Mouse (Mus musculus) midbrain, embryonic 14.5 days (tissue): ENCODE results near the gene Dnm2. TPM values are rescaled to one million over a fixed set of nuclear protein-coding genes. Genes with fewer than 3 reads are reported as not detected.
"Not testable (repeated sequence)": the region's sequence is repeated elsewhere in the genome, so short reads cannot be mapped to it uniquely, and the experiment has no call there.

Experiments used
- ATAC-seq: fragments of 200-750 bp; cut with Nextera tagmentation; 2 replicates; pipeline ENCODE4 v1.8.0; 2017; ENCODE audit warnings: moderate number of reproducible peaks, moderate library complexity; ENCODE audit not compliant: low FRiP score, low TSS enrichment
- DNase-seq: peaks from one replicate; pipeline ENCODE4 v3.0.0-alpha.2; 2015
- H3K27ac ChIP-seq: fragments of 300-500 bp; sonication (generic); replicated peaks from 2 replicates; pipeline ENCODE4 v1.5.1; 2014; ENCODE audit warnings: mild to moderate bottlenecking, low read depth, low read length, moderate library complexity
- H3K27me3 ChIP-seq: fragments of 300-500 bp; sonication (generic); 2 replicates; pipeline ENCODE4 v1.6.1; 2014; ENCODE audit warnings: low read length, control low read depth, mixed read lengths; ENCODE audit not compliant: control insufficient read depth, insufficient read depth
- H3K36me3 ChIP-seq: fragments of 300-500 bp; sonication (generic); 2 replicates; pipeline ENCODE4 v1.6.1; 2014; ENCODE audit warnings: low read length, control low read depth; ENCODE audit not compliant: control insufficient read depth, insufficient read depth
- H3K4me1 ChIP-seq: fragments of 300-500 bp; sonication (generic); 2 replicates; pipeline ENCODE4 v1.6.1; 2014; ENCODE audit warnings: mild to moderate bottlenecking, antibody characterized with exemption, low read length, control low read depth; ENCODE audit not compliant: control insufficient read depth, insufficient read depth
- H3K4me2 ChIP-seq: fragments of 300-500 bp; sonication (generic); 2 replicates; pipeline ENCODE4 v1.6.1; 2014; ENCODE audit warnings: mild to moderate bottlenecking, low read length, moderate library complexity
- H3K4me3 ChIP-seq: fragments of 300-500 bp; sonication (generic); replicated peaks from 2 replicates; pipeline ENCODE4 v1.5.1; 2014; ENCODE audit warnings: low read depth, low read length
- H3K9ac ChIP-seq: fragments of 300-500 bp; sonication (generic); replicated peaks from 2 replicates; pipeline ENCODE4 v1.6.1; 2014; ENCODE audit warnings: mild to moderate bottlenecking, low read length, moderate library complexity
- H3K9me3 ChIP-seq: fragments of 300-500 bp; sonication (generic); 2 replicates; pipeline ENCODE4 v1.6.1; 2016; ENCODE audit warnings: low read length, control low read depth, mixed read lengths; ENCODE audit not compliant: control insufficient read depth
- WGBS: fragments of 180-500 bp; shearing (Covaris S2); extraction: QIAGEN DNeasy Blood & Tissue Kit; methylation state at CpG from one replicate; pipeline ENCODE4 v1.1.7; 2014; 5-methylcytosine and 5-hydroxymethylcytosine counted together
- polyA plus RNA-seq: library from polyadenylated mRNA; unstranded; fragments of >200 nt; fragmentation: Nextera tagmentation; extraction: Ambion mirVana; gene quantifications from 2 replicates; pipeline ENCODE4 v1.2.1, GENCODE M21; 2014

The Dnm2 gene
- polyA plus RNA-seq, 1 experiment from 2014 or later, result 54.5 TPM

DNA sequence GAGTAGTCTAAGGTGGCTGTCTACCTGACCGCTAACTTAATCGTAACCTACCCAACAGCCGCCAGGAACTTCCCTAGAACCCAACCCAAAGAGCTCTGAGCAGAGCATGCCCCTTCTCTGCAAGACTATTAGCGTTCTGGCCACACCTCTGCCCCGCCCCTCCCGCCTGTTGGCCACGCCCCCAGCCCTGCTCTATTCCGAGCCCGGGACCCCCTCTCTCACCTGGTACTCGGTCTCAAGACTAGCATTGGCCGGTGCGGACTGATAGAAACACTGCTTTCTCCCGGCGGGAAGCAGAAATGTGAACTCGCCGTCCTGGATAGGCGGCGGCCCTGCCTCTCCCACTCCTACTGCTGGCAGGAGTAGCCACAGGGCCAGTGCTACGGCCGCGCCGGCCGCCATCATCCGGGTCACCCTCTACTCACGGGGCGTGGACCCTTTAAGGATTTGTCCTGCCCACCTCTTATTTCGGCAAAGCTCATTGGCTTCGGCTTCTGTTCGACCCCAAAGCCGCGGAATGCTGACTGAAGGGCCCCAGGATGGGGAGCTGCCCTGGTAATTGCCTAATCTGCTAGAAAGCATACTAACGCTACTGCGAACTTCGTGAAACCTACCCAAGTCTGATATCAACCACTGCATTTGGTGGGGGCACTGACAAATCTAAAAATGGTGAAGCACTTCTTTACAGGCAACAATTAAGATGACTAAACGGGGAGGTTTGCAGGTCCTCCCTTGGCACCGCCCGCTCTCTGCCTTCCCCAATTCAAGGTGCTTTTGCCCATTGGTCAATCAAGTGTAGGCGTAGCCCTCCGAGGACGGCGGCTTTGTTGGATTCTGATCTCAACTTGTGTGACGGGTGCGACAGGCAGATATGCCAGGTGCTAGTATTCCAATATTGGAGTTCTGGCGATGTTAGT lies 85.3 kb downstream of the Dnm2 start, which contains the start of gene Tmed1:
Gene Tmed1 (minus strand): TSS at position 481 of the 917 bp plus-strand sequence.
- peak; percentile 94 for ATAC-seq
- Histone ChIP-seq H3K4me1 (peaks cover 11% of the 10 kb centered on the region), H3K9ac (peak within 1 kb of the TSS; percentile 72), H3K36me3 (peaks cover 40% of the 10 kb centered on the region), H3K27me3 (no peaks in the 10 kb centered on the region), H3K4me2 (peak within 1 kb of the TSS; percentile 56), H3K4me3 (peak within 1 kb of the TSS; percentile 72), H3K27ac (peak within 1 kb of the TSS; percentile 92), H3K9me3 (no peaks in the 10 kb centered on the region)
- peak; percentile 96 for DNase-seq
- WGBS, result under 1% methylated on average over 44 of the region's 44 CpGs

DNA sequence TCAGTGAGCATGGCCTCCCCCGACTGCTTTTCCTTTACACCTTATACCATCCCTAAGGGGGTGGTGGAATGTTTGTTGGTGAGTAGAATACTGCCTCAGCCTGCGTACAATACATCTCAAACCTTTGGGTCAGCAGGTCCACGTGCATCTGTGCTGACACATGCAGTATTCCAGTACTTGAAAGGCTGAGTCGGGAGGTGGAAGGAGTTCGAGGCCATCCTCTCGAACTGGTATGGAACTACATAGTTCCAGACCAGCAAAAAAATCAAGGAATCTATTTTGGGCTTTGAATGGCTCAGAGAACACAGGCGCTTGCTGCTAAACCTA lies 85.9 kb downstream of the Dnm2 start:
- ATAC-seq (no peak; the same call in 1 of the 2 replicates), DNase-seq (no peak)
- Histone ChIP-seq H3K36me3 (peaks cover 34% of the 10 kb centered on the region), H3K27ac (peak overlapping the region; percentile 92), H3K27me3 (no peaks in the 10 kb centered on the region), H3K9me3 (no peaks in the 10 kb centered on the region), H3K4me2 (peak overlapping the region; percentile 56), H3K4me1 (peaks cover 11% of the 10 kb centered on the region), H3K9ac (peak overlapping the region; percentile 72), H3K4me3 (peak overlapping the region; percentile 72)
- WGBS, result 6% methylated on average over 7 of the region's 7 CpGs

DNA sequence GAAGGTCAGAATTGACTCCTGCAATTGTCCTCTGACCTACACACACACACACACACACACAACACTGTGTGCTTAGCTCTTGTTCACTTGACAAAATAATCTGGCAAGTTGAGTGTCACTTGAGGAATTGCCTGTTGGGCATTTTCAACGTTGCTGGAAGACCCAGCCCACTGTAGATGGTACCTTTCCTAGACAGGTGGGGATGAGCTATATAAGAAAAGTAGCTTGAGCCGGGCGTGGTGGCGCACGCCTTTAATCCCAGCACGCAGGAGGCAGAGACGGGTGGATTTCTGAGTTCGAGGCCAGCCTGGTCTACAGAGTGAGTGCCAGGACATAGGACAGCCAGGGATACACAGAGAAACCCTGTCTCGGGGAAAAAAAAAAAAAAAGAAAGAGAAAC lies 86.3 kb downstream of the Dnm2 start:
- peak overlapping the region; percentile 92; the same call in 1 of the 2 replicates for H3K27ac ChIP-seq
- no peaks in the 10 kb centered on the region for H3K9me3 ChIP-seq
- H3K27me3 ChIP-seq, result no peaks in the 10 kb centered on the region
- H3K4me2 ChIP-seq, result peak overlapping the region; percentile 56
- peak overlapping the region; percentile 72 for H3K9ac ChIP-seq
- ATAC-seq (no peak), DNase-seq (no peak)
- WGBS, result 77% methylated on average over 9 of the region's 9 CpGs
- peaks cover 11% of the 10 kb centered on the region for H3K4me1 ChIP-seq
- peaks cover 30% of the 10 kb centered on the region for H3K36me3 ChIP-seq
- peak overlapping the region; percentile 72 for H3K4me3 ChIP-seq

DNA sequence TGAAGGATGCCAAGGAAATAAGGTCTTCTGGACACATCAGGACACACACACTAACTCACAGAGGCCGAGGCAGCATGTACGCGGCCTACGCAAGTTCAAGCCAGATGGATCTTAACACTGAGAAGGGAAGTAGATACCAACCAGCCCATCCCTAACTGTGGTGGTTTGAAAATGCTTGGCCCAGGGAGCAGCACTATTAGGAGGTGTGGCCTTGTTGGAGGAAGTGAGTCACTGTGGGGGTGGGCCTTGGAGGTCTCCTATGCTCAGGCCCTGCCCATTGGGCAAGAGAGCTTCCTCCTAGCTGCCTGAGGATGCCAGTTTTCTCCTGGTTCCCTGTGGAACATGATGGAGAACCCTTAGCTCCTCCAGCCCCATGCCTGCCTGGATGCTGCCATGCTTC lies 88.8 kb downstream of the Dnm2 start:
- H3K36me3 ChIP-seq, result peaks cover 6% of the 10 kb centered on the region
- H3K4me2 ChIP-seq, result no peak overlapping the region
- no peak overlapping the region for H3K4me3 ChIP-seq
- no peaks in the 10 kb centered on the region for H3K9me3 ChIP-seq
- no peak overlapping the region for H3K27ac ChIP-seq
- no peak overlapping the region for H3K9ac ChIP-seq
- WGBS, result 97% methylated on average over 4 of the region's 4 CpGs
- peaks cover 11% of the 10 kb centered on the region for H3K4me1 ChIP-seq
- no peaks in the 10 kb centered on the region for H3K27me3 ChIP-seq
- ATAC-seq, result no peak
- no peak for DNase-seq

DNA sequence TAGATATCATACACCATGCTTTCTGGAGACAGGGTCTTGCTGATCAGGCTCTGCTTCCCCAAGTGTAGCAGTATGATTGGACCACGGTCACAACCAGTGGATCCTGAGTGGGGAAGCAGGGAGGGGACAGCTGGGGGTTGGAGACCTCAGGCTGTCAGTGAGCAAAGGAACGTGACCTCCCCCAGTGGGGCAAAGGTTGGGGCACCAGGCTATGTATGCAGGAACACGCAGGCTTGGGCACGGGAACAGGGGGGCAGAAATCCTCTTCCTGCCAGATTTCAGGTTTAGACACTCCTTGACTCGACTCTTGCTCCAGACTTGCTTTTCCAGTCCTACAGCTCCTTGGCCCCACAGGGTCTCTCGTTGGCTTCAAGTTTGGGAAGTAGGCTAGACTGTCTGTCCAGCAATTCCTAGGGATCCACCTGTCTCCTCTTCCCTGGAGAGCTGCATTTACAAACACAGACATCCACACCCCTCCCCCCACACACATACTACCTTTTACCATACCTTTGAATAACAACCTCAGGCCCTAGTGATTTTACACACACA lies 93.3 kb downstream of the Dnm2 start:
- Histone ChIP-seq H3K36me3 (no peaks in the 10 kb centered on the region), H3K4me3 (no peak overlapping the region), H3K9ac (no peak overlapping the region), H3K4me1 (no peaks in the 10 kb centered on the region), H3K9me3 (no peaks in the 10 kb centered on the region), H3K27ac (no peak overlapping the region), H3K4me2 (no peak overlapping the region), H3K27me3 (no peaks in the 10 kb centered on the region)
- 85% methylated on average over 6 of the region's 6 CpGs for WGBS
- no peak for ATAC-seq
- no peak for DNase-seq

DNA sequence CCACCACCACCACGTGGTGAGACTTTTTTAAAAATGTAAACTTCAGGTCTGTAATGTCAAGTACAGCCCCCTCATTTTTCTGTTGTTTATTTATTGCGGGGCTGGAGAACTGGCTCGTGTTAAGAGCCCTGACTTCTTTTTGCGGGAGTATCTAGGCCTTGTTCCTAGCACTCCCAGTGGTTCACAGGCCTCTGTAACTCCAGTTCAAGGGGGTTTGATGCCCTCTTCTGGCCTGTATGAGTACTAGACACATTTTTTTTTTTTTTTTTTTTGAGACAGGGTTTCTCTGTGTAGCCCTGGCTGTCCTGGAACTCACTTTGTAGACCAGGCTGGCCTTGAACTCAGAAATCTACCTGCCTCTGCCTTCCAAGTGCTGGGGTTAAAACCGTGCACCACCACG lies 94.0 kb downstream of the Dnm2 start:
- not testable (repeated sequence) for DNase-seq, H3K36me3 ChIP-seq, H3K27ac ChIP-seq, H3K9me3 ChIP-seq, H3K4me2 ChIP-seq, H3K27me3 ChIP-seq, H3K9ac ChIP-seq, H3K4me3 ChIP-seq, ATAC-seq, H3K4me1 ChIP-seq
- 87% methylated on average over 6 of the region's 6 CpGs for WGBS

DNA sequence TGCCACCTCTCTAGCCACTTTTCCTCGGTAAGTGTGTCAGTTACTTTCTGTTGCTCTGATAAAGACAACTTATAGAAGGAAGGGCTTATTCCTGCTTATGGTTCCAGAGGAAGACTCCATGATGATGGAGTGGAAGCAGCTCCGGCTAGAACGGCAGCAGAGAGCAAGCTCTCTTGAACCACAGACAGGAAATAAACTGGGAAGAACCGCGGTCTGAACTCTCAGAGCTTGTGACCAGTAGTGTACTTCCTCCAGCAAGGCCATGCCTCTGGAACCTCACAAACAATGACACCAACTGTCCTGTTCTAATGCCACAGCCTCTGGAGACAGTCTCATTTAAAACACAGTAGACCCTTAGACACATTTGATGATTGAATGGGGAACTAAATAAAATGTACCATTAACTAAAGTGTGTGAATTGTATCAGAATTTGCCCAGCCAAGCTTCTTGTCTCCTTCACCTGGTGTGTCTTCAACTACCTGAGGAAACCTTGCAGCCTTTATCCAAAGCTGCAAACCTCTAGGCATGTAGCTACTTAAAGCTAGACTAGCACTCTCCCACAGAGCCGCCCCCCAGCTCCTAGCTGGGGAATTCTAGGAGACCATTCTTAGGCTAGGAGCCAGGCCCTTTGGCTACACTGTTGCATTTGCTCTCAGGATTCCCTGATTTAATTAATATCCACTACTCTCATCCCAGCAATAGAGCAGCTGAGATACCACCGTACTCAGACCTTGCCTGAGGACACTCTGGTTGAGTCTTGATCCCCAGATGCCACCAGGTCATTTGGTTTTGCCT lies 100.6 kb downstream of the Dnm2 start:
- no peak overlapping the region for H3K4me3 ChIP-seq
- no peak overlapping the region for H3K27ac ChIP-seq
- H3K4me1 ChIP-seq, result no peaks in the 10 kb centered on the region
- H3K27me3 ChIP-seq, result no peaks in the 10 kb centered on the region
- no peak overlapping the region for H3K4me2 ChIP-seq
- no peak for ATAC-seq
- no peaks in the 10 kb centered on the region for H3K9me3 ChIP-seq
- no peak for DNase-seq
- no peaks in the 10 kb centered on the region for H3K36me3 ChIP-seq
- no peak overlapping the region for H3K9ac ChIP-seq
- WGBS, result 84% methylated on average over 7 of the region's 7 CpGs

DNA sequence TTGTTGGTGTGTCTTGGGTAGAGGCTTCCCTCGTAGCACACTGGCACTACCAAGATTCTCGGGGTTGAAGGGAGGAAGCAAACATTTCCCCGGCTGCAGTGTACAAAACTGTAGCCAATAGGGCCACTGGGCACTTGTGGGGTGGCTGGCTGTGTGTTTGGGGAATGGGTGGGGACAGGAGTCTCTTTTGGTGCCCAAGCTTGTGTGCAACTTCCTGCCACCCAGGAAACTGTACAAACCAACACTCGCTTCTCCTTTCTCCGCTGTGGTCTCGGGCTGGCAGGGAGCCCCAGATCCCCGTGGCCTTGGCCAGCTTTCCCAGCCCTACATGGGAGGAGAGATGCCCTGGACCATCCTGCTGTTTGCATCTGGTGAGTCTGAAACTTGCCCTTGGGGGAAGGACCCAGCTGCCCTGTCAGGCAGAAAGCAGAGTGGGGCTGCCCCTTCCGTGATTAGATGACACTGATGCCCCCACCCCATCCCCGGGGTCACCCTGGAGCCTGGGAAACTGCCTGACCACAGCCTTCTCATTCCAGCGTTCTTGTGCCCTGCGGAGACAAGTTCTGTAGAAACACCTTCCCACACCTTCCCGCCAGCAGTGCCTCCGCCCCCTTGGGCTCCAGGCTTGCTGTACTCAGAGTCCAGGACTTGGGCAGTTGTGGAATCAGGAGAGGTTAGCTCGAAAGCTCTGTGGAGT lies 101.4 kb downstream of the Dnm2 start, which contains the start of gene AB124611:
Gene AB124611 (plus strand): TSS at position 240 of the 697 bp plus-strand sequence.
- H3K9me3 ChIP-seq, result no peaks in the 10 kb centered on the region
- H3K27me3 ChIP-seq, result no peaks in the 10 kb centered on the region
- H3K9ac ChIP-seq, result no peak within 1 kb of the TSS
- 76% methylated on average over 14 of the region's 14 CpGs for WGBS
- no peak within 1 kb of the TSS for H3K4me2 ChIP-seq
- H3K27ac ChIP-seq, result no peak within 1 kb of the TSS
- no peak within 1 kb of the TSS for H3K4me3 ChIP-seq
- no peak for DNase-seq
- ATAC-seq, result no peak
- no peaks in the 10 kb centered on the region for H3K36me3 ChIP-seq
- no peaks in the 10 kb centered on the region for H3K4me1 ChIP-seq
